Comparison of ENCODE assay signal across 8 mouse cellular contexts in genomic region chrX:51681170-51681667, GRCm38 (mm10). TPM values are rescaled to one million over a fixed set of nuclear protein-coding genes. Genes with fewer than 3 reads are reported as not detected.
DNase-seq lines count a peak whose midpoint lies in the region; ATAC-seq and TF ChIP-seq lines count a peak whose summit lies in the region.

No protein-coding gene starts in this region.

- H3K4me1 ChIP-seq in lung, postnatal 0 days (ENCODE audit: insufficient read depth, low read depth, low read length): no peaks in the 10 kb centered on the region
- no peaks in the 10 kb centered on the region for H3K4me1 ChIP-seq in kidney, adult 2 months (ENCODE audit: control insufficient read depth, insufficient read depth, low read length)
- H3K4me1 ChIP-seq in liver, embryonic 11.5 days (replicated peaks; ENCODE audit: control insufficient read depth, insufficient read depth, low read length): no peaks in the 10 kb centered on the region

- H3K9me3 ChIP-seq in lung, postnatal 0 days (ENCODE audit: low read length): no peaks in the 10 kb centered on the region
- H3K9me3 ChIP-seq in liver, embryonic 11.5 days (ENCODE audit: control insufficient read depth, low read length): no peaks in the 10 kb centered on the region

- intact Hi-C loops in gastrocnemius, postnatal 36 days (cut with DNase I): no loop called here

- TF ChIP-seq EP300 in lung, postnatal 0 days (IDR thresholded peaks at IDR 0.05): no peak

- peak overlapping the region; percentile 37 for H3K4me3 ChIP-seq in lung, postnatal 0 days (ENCODE audit: low read depth, low read length)
- H3K4me3 ChIP-seq in kidney, adult 2 months (ENCODE audit: insufficient read depth, low read depth, low read length): peak overlapping the region; percentile 55
- H3K4me3 ChIP-seq in liver, embryonic 11.5 days (ENCODE audit: low read depth, low read length): peak overlapping the region; percentile 45

- no peak overlapping the region for H3K9ac ChIP-seq in lung, postnatal 0 days (replicated peaks; ENCODE audit: low read depth)
- H3K9ac ChIP-seq in liver, embryonic 11.5 days (ENCODE audit: low read depth, low read length): 0 out of 2 replicates have a peak overlapping the region, but pooled peaks have one; percentile 25

- DNase-seq in lung, postnatal 0 days (ENCODE audit: low spot score): peak; percentile 28
- no peak for DNase-seq in lung, postnatal 14 days
- peak; percentile 76 for DNase-seq in cerebellum, adult 9-11 months
- peak; percentile 8 to 10 for DNase-seq in gastrocnemius, postnatal 36 days
- DNase-seq in kidney, adult 2 months: peak; percentile 26
- DNase-seq in liver, embryonic 11.5 days (ENCODE audit: low spot score): peak; percentile 35
- DNase-seq in retina, embryonic 14.5 days (ENCODE audit: low spot score): peak; percentile 53

- no peak; the same call in 1 of the 2 replicates for ATAC-seq in lung, postnatal 0 days
- no peak for ATAC-seq in liver, embryonic 11.5 days (replicated peaks; ENCODE audit: low FRiP score)
- ATAC-seq in activated CD4-positive, CD25-positive, alpha-beta regulatory T cell, adult 4 months: no peak

- TF ChIP-seq POLR2A in kidney, adult 2 months (IDR thresholded peaks at IDR 0.05; ENCODE audit: low read depth, low read length): no peak

- H3K36me3 ChIP-seq in lung, postnatal 0 days (ENCODE audit: insufficient read depth, low read length): no peaks in the 10 kb centered on the region
- no peaks in the 10 kb centered on the region for H3K36me3 ChIP-seq in kidney, adult 2 months (ENCODE audit: control insufficient read depth, insufficient read depth, low read length)
- H3K36me3 ChIP-seq in liver, embryonic 11.5 days (ENCODE audit: control insufficient read depth, insufficient read depth, low read length): no peaks in the 10 kb centered on the region

- H3K27ac ChIP-seq in lung, postnatal 0 days (ENCODE audit: low read length): no peak overlapping the region
- H3K27ac ChIP-seq in kidney, adult 2 months (ENCODE audit: insufficient read depth, low read depth, low read length): no peak overlapping the region
- no peak overlapping the region for H3K27ac ChIP-seq in liver, embryonic 11.5 days (ENCODE audit: low read depth, low read length)

- TF ChIP-seq CTCF in lung, postnatal 0 days (IDR thresholded peaks at IDR 0.05): peak; percentile 12
- TF ChIP-seq CTCF in kidney, adult 2 months (conservative IDR thresholded peaks at IDR 0.05; ENCODE audit: insufficient read depth, insufficient read length, low read depth, low read length): no peak

- 7% methylated on average over 21 of the region's 43 CpGs for WGBS in lung, postnatal 0 days
- WGBS in kidney, adult 2 months: 1% methylated on average over 35 of the region's 43 CpGs
- 13% methylated on average over 37 of the region's 43 CpGs for WGBS in liver, embryonic 11.5 days

- H3K4me2 ChIP-seq in lung, postnatal 0 days (replicated peaks; ENCODE audit: low read depth, low read length): peak overlapping the region; percentile 72
- H3K4me2 ChIP-seq in liver, embryonic 11.5 days: peak overlapping the region; percentile 65

- H3K27me3 ChIP-seq in lung, postnatal 0 days (replicated peaks; ENCODE audit: insufficient read depth, low read length): no peaks in the 10 kb centered on the region; the same call in 1 of the 2 replicates
- H3K27me3 ChIP-seq in kidney, adult 2 months (replicated peaks; ENCODE audit: control insufficient read depth, insufficient read depth, low read length): no peaks in the 10 kb centered on the region
- H3K27me3 ChIP-seq in liver, embryonic 11.5 days (replicated peaks; ENCODE audit: control insufficient read depth, insufficient read depth, low read length): peaks cover 55% of the 10 kb centered on the region

RNA-seq across cellular contexts. Expression of gene Hs6st2, which starts 0.4 kb away (rescaled TPM):
- 2.0 and 3.2 TPM in 2 replicates for polyA plus RNA-seq in lung, postnatal 0 days (2015; fragmentation: Nextera tagmentation; extraction: Ambion mirVana)
- total RNA-seq in gastrocnemius, postnatal 36 days (2021): 1 to 10 TPM; 3.0 to 3.7 TPM
- polyA plus RNA-seq in kidney, adult 2 months (2012; rRNA removed): 1.5 and 4.0 TPM in 2 replicates
- polyA plus RNA-seq in liver, embryonic 11.5 days (2014; fragmentation: Nextera tagmentation; extraction: Ambion mirVana): 6.7 and 7.0 TPM in 2 replicates
- under 1 TPM in 1 of 2 experiments, not detected in 1; 0.45 TPM for polyA plus RNA-seq in activated CD4-positive, CD25-positive, alpha-beta regulatory T cell, adult 4 months (2017; shearing (Covaris generic))
